In genomic region chr1:90582635-90583034, GRCm38 (mm10) we compare ENCODE assay signal across 26 mouse cellular contexts.
"Had no signal": no experiment of that assay in that cellular context is flagged by ENCODE, and none has a peak within 500 bp of the region (broad histone marks: within the 10 kb centered on the region; RNA-seq: fewer than 3 reads in every experiment).

No protein-coding gene starts in this region.

- H3K4me2 ChIP-seq: kidney, embryonic 15.5 days; limb, embryonic 13.5 days; liver, embryonic 12.5 days; liver, embryonic 15.5 days; lung, embryonic 15.5 days; midbrain, embryonic 11.5 days; neural tube, embryonic 12.5 days; neural tube, embryonic 15.5 days; stomach, embryonic 15.5 days had no signal

- H3K4me3 ChIP-seq: kidney, embryonic 15.5 days; left cerebral cortex, adult 2 months; limb, embryonic 13.5 days; liver, embryonic 12.5 days; liver, embryonic 15.5 days; lung, embryonic 15.5 days; megakaryocyte, embryonic 14.5 days; neural tube, embryonic 12.5 days; neural tube, embryonic 15.5 days; stomach, embryonic 15.5 days had no signal

- H3K36me3 ChIP-seq: kidney, embryonic 15.5 days; limb, embryonic 13.5 days; liver, embryonic 12.5 days; liver, embryonic 15.5 days; lung, embryonic 15.5 days; neural tube, embryonic 12.5 days; neural tube, embryonic 15.5 days; stomach, embryonic 15.5 days had no signal

- ATAC-seq: liver, embryonic 12.5 days had no signal

- H3K4me1 ChIP-seq: liver, embryonic 12.5 days; liver, embryonic 15.5 days; lung, embryonic 15.5 days; megakaryocyte, embryonic 14.5 days; neural tube, embryonic 12.5 days; neural tube, embryonic 15.5 days; stomach, embryonic 15.5 days had no signal

- DNase-seq: kidney, adult 11 months; kidney, adult 8-10 months; kidney, postnatal 10 days; kidney, postnatal 36 days; layer of hippocampus, postnatal 36 days; left cerebral cortex, postnatal 4 days; liver; lung, adult 18-20 months; lung, postnatal 10 days; lung, postnatal 36 days; midbrain, embryonic 14.5 days; right cerebral cortex, adult 18-20 months; right cerebral cortex, postnatal 14 days; right cerebral cortex, postnatal 4 days; thymus, postnatal 25 days had no signal

- H3K9me3 ChIP-seq: kidney, embryonic 15.5 days; limb, embryonic 13.5 days; liver, embryonic 12.5 days; liver, embryonic 15.5 days; lung, embryonic 15.5 days; megakaryocyte, embryonic 14.5 days; neural tube, embryonic 12.5 days; neural tube, embryonic 15.5 days; stomach, embryonic 15.5 days had no signal

- H3K9ac ChIP-seq: kidney, embryonic 15.5 days; limb, embryonic 13.5 days; liver, embryonic 12.5 days; liver, embryonic 15.5 days; lung, embryonic 15.5 days; neural tube, embryonic 12.5 days; neural tube, embryonic 15.5 days; stomach, embryonic 15.5 days had no signal

- H3K27ac ChIP-seq: kidney, embryonic 15.5 days; left cerebral cortex, adult 2 months; limb, embryonic 13.5 days; liver, embryonic 12.5 days; liver, embryonic 15.5 days; lung, embryonic 15.5 days; neural tube, embryonic 12.5 days; neural tube, embryonic 15.5 days; stomach, embryonic 15.5 days had no signal

- H3K27me3 ChIP-seq: kidney, embryonic 15.5 days; liver, embryonic 12.5 days; liver, embryonic 15.5 days; neural tube, embryonic 15.5 days; stomach, embryonic 15.5 days had no signal
